In genomic region chr14:45217693-45218092, GRCm38 (mm10) we compare ENCODE assay signal across 10 mouse cellular contexts. TPM values are rescaled to one million over a fixed set of nuclear protein-coding genes. Genes with fewer than 3 reads are reported as not detected.
DNase-seq lines count a peak whose midpoint lies in the region; ATAC-seq and TF ChIP-seq lines count a peak whose summit lies in the region.
"Had no signal": no experiment of that assay in that cellular context is flagged by ENCODE, and none has a peak within 500 bp of the region (broad histone marks: within the 10 kb centered on the region; RNA-seq: fewer than 3 reads in every experiment).

No protein-coding gene starts in this region.

- no peak overlapping the region for H3K4me2 ChIP-seq in liver, postnatal 0 days (ENCODE audit: low read depth, low read length)

- H3K9me3 ChIP-seq in liver, postnatal 0 days (ENCODE audit: low read length), result no peaks in the 10 kb centered on the region

- WGBS in liver, adult 2 months, result 42% methylated on average over 4 of the region's 4 CpGs
- 72% methylated on average over 4 of the region's 4 CpGs for WGBS in liver, postnatal 0 days (ENCODE audit: insufficient replicate concordance)
- 40% methylated on average over 4 of the region's 4 CpGs for WGBS in large intestine, adult 2 months
- 91% methylated on average over 4 of the region's 4 CpGs for WGBS in heart, adult 2 months

- no peak for TF ChIP-seq EP300 in liver, postnatal 0 days (IDR thresholded peaks at IDR 0.05; ENCODE audit: low read depth)
- no peak for TF ChIP-seq EP300 in heart, adult 2 months (IDR thresholded peaks at IDR 0.05; ENCODE audit: insufficient read depth, low read depth, low read length)

- no peaks in the 10 kb centered on the region for H3K27me3 ChIP-seq in liver, adult 2 months (ENCODE audit: control insufficient read depth, insufficient read depth, low read length)
- H3K27me3 ChIP-seq in liver, postnatal 0 days (ENCODE audit: insufficient read depth, low read length), result 0 out of 2 replicates have a peak, but pooled peaks cover 2% of the 10 kb centered on the region
- H3K27me3 ChIP-seq in heart, adult 2 months (ENCODE audit: control insufficient read depth, insufficient read depth, low read length), result no peaks in the 10 kb centered on the region

- intact Hi-C loops in heart, adult 2 months (cut with DNase I), result no loop called here

- H3K4me1 ChIP-seq in liver, adult 2 months (ENCODE audit: control insufficient read depth, insufficient read depth, low read length), result no peaks in the 10 kb centered on the region; the same call in 1 of the 2 replicates
- H3K4me1 ChIP-seq in liver, postnatal 0 days (ENCODE audit: insufficient read depth), result peaks cover 29% of the 10 kb centered on the region
- H3K4me1 ChIP-seq in heart, adult 2 months (ENCODE audit: control insufficient read depth, insufficient read depth, low read length), result no peaks in the 10 kb centered on the region

- TF ChIP-seq CTCF in liver, adult 2 months (IDR thresholded peaks at IDR 0.05; ENCODE audit: low read depth, low read length), result no peak
- no peak for TF ChIP-seq CTCF in liver, postnatal 0 days (IDR thresholded peaks at IDR 0.05; ENCODE audit: low read depth)
- no peak for TF ChIP-seq CTCF in heart, adult 2 months (IDR thresholded peaks at IDR 0.05)

- ATAC-seq in liver, postnatal 0 days, result no peak

- H3K4me3 ChIP-seq in liver, adult 2 months (ENCODE audit: insufficient read depth, low read depth, low read length), result no peak overlapping the region
- H3K4me3 ChIP-seq in liver, postnatal 0 days (ENCODE audit: low read depth, low read length), result no peak overlapping the region
- H3K4me3 ChIP-seq in heart, adult 2 months, result no peak overlapping the region

- peak; percentile 12 for DNase-seq in cerebellum, adult 11 months
- no peak for DNase-seq in cerebellum, postnatal 4 days (ENCODE audit: low spot score in 2 of 2)
- peak; percentile 26 for DNase-seq in liver, adult 2 months (ENCODE audit: extremely low read depth, low read depth, low spot score)
- no peak for DNase-seq in liver, postnatal 0 days
- peak; percentile 44 for DNase-seq in adrenal gland, postnatal 14 days
- DNase-seq in large intestine, adult 2 months (ENCODE audit: low read depth, low spot score), result peak; percentile 24
- no peak for DNase-seq in heart, adult 2 months
- DNase-seq in layer of hippocampus, postnatal 25 days (ENCODE audit: extremely low spot score in 1 of 2, low spot score in 1 of 2), result no peak
- DNase-seq: heart, postnatal 10 days; retina, postnatal 1 day had no signal

- no peaks in the 10 kb centered on the region for H3K36me3 ChIP-seq in liver, adult 2 months (ENCODE audit: control insufficient read depth, insufficient read depth, low read length)
- H3K36me3 ChIP-seq in liver, postnatal 0 days (replicated peaks; ENCODE audit: insufficient read depth, low read length), result no peaks in the 10 kb centered on the region; the same call in 1 of the 2 replicates
- no peaks in the 10 kb centered on the region for H3K36me3 ChIP-seq in heart, adult 2 months (ENCODE audit: control insufficient read depth, insufficient read depth, low read length)

- no peak overlapping the region for H3K9ac ChIP-seq in liver, adult 2 months (ENCODE audit: low read depth, low read length)
- H3K9ac ChIP-seq in liver, postnatal 0 days (replicated peaks), result no peak overlapping the region
- no peak overlapping the region for H3K9ac ChIP-seq in heart, adult 2 months (ENCODE audit: low read depth, low read length)

- H3K27ac ChIP-seq in liver, adult 2 months (replicated peaks; ENCODE audit: insufficient read depth, low read depth, low read length), result no peak overlapping the region
- H3K27ac ChIP-seq in liver, postnatal 0 days (ENCODE audit: low read depth), result no peak overlapping the region
- H3K27ac ChIP-seq in heart, adult 2 months, result no peak overlapping the region

- no peaks in the 10 kb centered on the region for H3K79me2 ChIP-seq in liver, adult 2 months (ENCODE audit: control insufficient read depth, insufficient read depth, low read length)
- H3K79me2 ChIP-seq in heart, adult 2 months (replicated peaks; ENCODE audit: control insufficient read depth, insufficient read depth, low read length), result no peaks in the 10 kb centered on the region

- TF ChIP-seq POLR2A in liver, adult 2 months (IDR thresholded peaks at IDR 0.05; ENCODE audit: extremely low read depth, insufficient read depth, low read length), result no peak
- no peak for TF ChIP-seq POLR2A in heart, adult 2 months (IDR thresholded peaks at IDR 0.05; ENCODE audit: insufficient read depth, low read depth, low read length)

RNA-seq across cellular contexts. Expression of gene Gpr137c, which starts 1.8 kb away (rescaled TPM):
- 0.81 and 1.6 TPM in 2 replicates for total RNA-seq in liver, adult 2 months (2014; rRNA removed)
- polyA plus RNA-seq in liver, adult 2 months (2012; rRNA removed), result 1.2 and 3.3 TPM in 2 replicates
- 0.65 and 0.66 TPM in 2 replicates for polyA plus RNA-seq in liver, postnatal 0 days (2015; fragmentation: Nextera tagmentation; extraction: Ambion mirVana)
- 0.89 and 3.0 TPM in 2 replicates for total RNA-seq in adrenal gland, postnatal 14 days (2021)
- polyA plus RNA-seq in large intestine, adult 2 months (2012; rRNA removed), result 0.55 and 1.7 TPM in 2 replicates
- total RNA-seq in heart, adult 2 months (2021), result 1 to 10 TPM; 5.1 to 7.3 TPM
- polyA plus RNA-seq in heart, adult 2 months (2012; rRNA removed), result 2.7 and 2.9 TPM in 2 replicates
- 10 to 100 TPM; 23.2 to 23.9 TPM for total RNA-seq in layer of hippocampus, postnatal 25 days (2021)

RNA-seq across cellular contexts. Expression of gene Txndc16, which starts 2.4 kb away (rescaled TPM):
- total RNA-seq in liver, adult 2 months (2014; rRNA removed), result 8.2 and 10.3 TPM in 2 replicates
- polyA plus RNA-seq in liver, adult 2 months (2012; rRNA removed), result 0.81 and 0.96 TPM in 2 replicates
- polyA plus RNA-seq in liver, postnatal 0 days (2015; fragmentation: Nextera tagmentation; extraction: Ambion mirVana), result 1.8 and 2.1 TPM in 2 replicates
- total RNA-seq in adrenal gland, postnatal 14 days (2021), result 17.7 and 20.1 TPM in 2 replicates
- polyA plus RNA-seq in large intestine, adult 2 months (2012; rRNA removed), result 3.1 and 3.2 TPM in 2 replicates
- 10 to 100 TPM; 11.2 to 12.3 TPM for total RNA-seq in heart, adult 2 months (2021)
- 5.2 and 6.9 TPM in 2 replicates for polyA plus RNA-seq in heart, adult 2 months (2012; rRNA removed)
- total RNA-seq in layer of hippocampus, postnatal 25 days (2021), result 10 to 100 TPM; 63.3 to 70.8 TPM

Comparison
In these comparisons a context has a peak if more than half of its experiments do, and no peak if none do; other contexts are left out.
1. DNase-seq: peak in cerebellum, adult 11 months (single experiment), liver, adult 2 months (single experiment), adrenal gland, postnatal 14 days (single experiment) and large intestine, adult 2 months (single experiment); none in cerebellum, postnatal 4 days (0 of 2), liver, postnatal 0 days (single experiment), heart, adult 2 months (0 of 2) and layer of hippocampus, postnatal 25 days (0 of 2).